Mouse (Mus musculus): ENCODE data around the gene Fam169b.

- TF ChIP-seq EP300 (IDR thresholded peaks at IDR 0.05; ENCODE audit: low read depth) (no peak), CTCF (IDR thresholded peaks at IDR 0.05; ENCODE audit: low read depth) (no peak)
Measured at GRCm38 (mm10) chr7:68289081-68289480, 15.4 kb downstream of the Fam169b start.
